Mouse (Mus musculus) brain, adult 2 months (tissue): ENCODE measurements at regions not wholly inside any gene's neighbourhood (a gene's known extent, or its start where the extent isn't known, plus 50 kb on each side); places are given as distances from the start of the nearest gene placed in this dataset.

Experiments used
- DNase-seq: peaks from one replicate; pipeline ENCODE4 v3.0.0; 2011; ENCODE audit warnings: low read depth, low spot score

- DNase-seq: peak; percentile 75
Measured at GRCm38 (mm10) chr13:80418480-80419183, 464.6 kb upstream of the Arrdc3 start.

GRCm38 (mm10) chr13:80420341-80420740 is 462.8 kb upstream of the Arrdc3 start:
- no peak for DNase-seq
